Mouse (Mus musculus) liver, embryonic 14.5 days (tissue): ENCODE data around the gene Atp6v1b1. TPM values are rescaled to one million over a fixed set of nuclear protein-coding genes. Genes with fewer than 3 reads are reported as not detected.

Experiments used
- ATAC-seq: fragments of 200-750 bp; cut with Nextera tagmentation; 2 replicates; pipeline ENCODE4 v1.8.0; 2017; ENCODE audit warnings: moderate number of reproducible peaks, mild to moderate bottlenecking, moderate library complexity; ENCODE audit not compliant: insufficient read depth
- DNase-seq, 3 experiments: peaks; one replicate each; pipeline ENCODE4 v3.0.0-alpha.2; 2012 to 2013; ENCODE audit warnings: low read depth in 3 of 3, low spot score in 3 of 3
- H3K27ac ChIP-seq: fragments of 300-500 bp; sonication (generic); 2 replicates; pipeline ENCODE4 v1.5.1; 2014; ENCODE audit warnings: moderate library complexity, mild to moderate bottlenecking, control low read depth, inconsistent platforms
- H3K27me3 ChIP-seq: fragments of 300-500 bp; sonication (generic); 2 replicates; pipeline ENCODE4 v1.6.1; 2014; ENCODE audit warnings: mild to moderate bottlenecking, low read length, moderate library complexity; ENCODE audit not compliant: control insufficient read depth, insufficient read depth
- H3K36me3 ChIP-seq: fragments of 300-500 bp; sonication (generic); replicated peaks from 2 replicates; pipeline ENCODE4 v1.6.1; 2014; ENCODE audit warnings: low read depth; ENCODE audit not compliant: control insufficient read depth, insufficient read depth
- H3K4me1 ChIP-seq, 2 experiments: fragments of 200-500 bp in 1 of 2; fragments of 300-500 bp in 1 of 2; sonication (generic) in 1 of 2; replicated peaks; 2 replicates each; pipeline ENCODE4 v1.6.1; 2012 to 2014; ENCODE audit warnings: antibody characterized with exemption in 1 of 2, inconsistent platforms in 1 of 2, low read length in 1 of 2; ENCODE audit not compliant: control insufficient read depth in 2 of 2, insufficient read depth in 2 of 2
- H3K4me2 ChIP-seq: fragments of 300-500 bp; sonication (generic); 2 replicates; pipeline ENCODE4 v1.6.1; 2014; ENCODE audit warnings: low read depth, mild to moderate bottlenecking, control low read depth, moderate library complexity
- H3K4me3 ChIP-seq, 2 experiments: fragments of 200-500 bp in 1 of 2; fragments of 300-500 bp in 1 of 2; sonication (generic) in 1 of 2; 2 replicates each; pipeline ENCODE4 v1.5.1; 2012 to 2014; ENCODE audit warnings: low read depth in 2 of 2, low read length in 2 of 2, mild to moderate bottlenecking in 2 of 2, control low read depth in 1 of 2, inconsistent platforms in 1 of 2, moderate library complexity in 1 of 2; ENCODE audit not compliant: insufficient read depth in 1 of 2
- H3K9ac ChIP-seq: fragments of 300-500 bp; sonication (generic); replicated peaks from 2 replicates; pipeline ENCODE4 v1.6.1; 2014; ENCODE audit warnings: mild to moderate bottlenecking, control low read depth, moderate library complexity
- H3K9me3 ChIP-seq: fragments of 300-500 bp; sonication (generic); 2 replicates; pipeline ENCODE4 v1.6.1; 2016; ENCODE audit warnings: low read length, mixed read lengths; ENCODE audit not compliant: control insufficient read depth
- CTCF ChIP-seq: IDR thresholded peaks from 2 replicates; pipeline ENCODE4 v1.5.1; 2016; ENCODE audit warnings: antibody characterized with exemption, low read depth, control low read depth
- EP300 ChIP-seq: IDR thresholded peaks from 2 replicates; pipeline ENCODE4 v1.6.1; 2016; ENCODE audit warnings: antibody characterized with exemption, low read depth
- WGBS: fragments of 180-500 bp; shearing (Covaris S2); extraction: QIAGEN DNeasy Blood & Tissue Kit; methylation state at CpG from one replicate; pipeline ENCODE4 v1.1.7; 2014; ENCODE audit not compliant: insufficient replicate concordance; 5-methylcytosine and 5-hydroxymethylcytosine counted together
- polyA plus RNA-seq, 2 experiments: library from polyadenylated mRNA; depleted of rRNA in 1 of 2; stranded (reverse) in 1 of 2; unstranded in 1 of 2; fragments of >200 nt; fragmentation: Nextera tagmentation in 1 of 2; extraction: Ambion mirVana in 1 of 2; gene quantifications; 2 replicates each; pipeline versions ENCODE4 v1.2.1 to v1.2.3; 2012 to 2014

Atp6v1b1 gene
- polyA plus RNA-seq, 2 experiments: 0.02 TPM; not detected in 1

DNA sequence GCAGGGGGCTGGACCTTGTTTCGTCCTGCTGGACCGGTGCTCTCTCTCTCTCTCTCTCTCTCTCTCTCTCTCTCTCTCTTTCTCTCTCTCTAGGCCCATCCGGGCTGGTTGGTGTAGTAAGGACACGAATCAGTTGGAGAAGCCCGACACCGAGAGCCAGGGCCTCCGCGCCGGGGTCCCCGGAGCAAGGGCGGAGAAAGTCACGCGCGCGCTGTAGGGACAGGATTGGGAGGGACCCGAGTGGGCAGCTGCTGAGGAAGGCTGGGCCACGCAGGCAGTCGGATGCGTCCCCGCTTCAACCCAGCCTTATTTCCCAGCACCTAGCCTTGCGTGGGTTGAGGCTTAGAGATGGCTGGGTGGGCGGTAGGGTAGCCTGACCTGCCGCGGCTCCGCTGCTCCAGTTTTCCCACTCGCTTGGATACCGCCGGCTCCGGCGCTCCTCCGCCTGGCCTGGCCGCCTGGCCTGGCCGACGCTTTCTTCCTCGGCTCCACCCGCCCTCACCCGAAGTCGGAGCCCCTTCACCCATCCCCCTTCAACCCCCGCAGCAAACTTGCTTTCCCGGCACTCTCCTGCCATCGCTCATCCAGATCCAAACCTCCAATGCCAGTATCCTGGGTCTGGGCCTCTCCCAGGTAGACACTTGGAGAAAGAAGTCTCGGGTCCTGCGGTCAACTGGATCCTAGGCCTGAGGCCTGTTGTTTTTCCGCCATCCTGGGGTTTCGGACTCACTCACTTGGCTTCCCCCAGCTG lies 30.9 kb upstream of the Atp6v1b1 start:
- Histone ChIP-seq H3K4me1 (no peaks in the 10 kb centered on the region), H3K9ac (no peak overlapping the region), H3K9me3 (no peaks in the 10 kb centered on the region), H3K27me3 (peaks cover 100% of the 10 kb centered on the region), H3K27ac (no peak overlapping the region), H3K4me2 (no peak overlapping the region), H3K36me3 (no peaks in the 10 kb centered on the region), H3K4me3 (no peak overlapping the region)
- TF ChIP-seq EP300: no peak
- TF ChIP-seq CTCF: no peak
- DNase-seq: no peak
- ATAC-seq: no peak
- 9% methylated on average over 44 of the region's 45 CpGs for WGBS

DNA sequence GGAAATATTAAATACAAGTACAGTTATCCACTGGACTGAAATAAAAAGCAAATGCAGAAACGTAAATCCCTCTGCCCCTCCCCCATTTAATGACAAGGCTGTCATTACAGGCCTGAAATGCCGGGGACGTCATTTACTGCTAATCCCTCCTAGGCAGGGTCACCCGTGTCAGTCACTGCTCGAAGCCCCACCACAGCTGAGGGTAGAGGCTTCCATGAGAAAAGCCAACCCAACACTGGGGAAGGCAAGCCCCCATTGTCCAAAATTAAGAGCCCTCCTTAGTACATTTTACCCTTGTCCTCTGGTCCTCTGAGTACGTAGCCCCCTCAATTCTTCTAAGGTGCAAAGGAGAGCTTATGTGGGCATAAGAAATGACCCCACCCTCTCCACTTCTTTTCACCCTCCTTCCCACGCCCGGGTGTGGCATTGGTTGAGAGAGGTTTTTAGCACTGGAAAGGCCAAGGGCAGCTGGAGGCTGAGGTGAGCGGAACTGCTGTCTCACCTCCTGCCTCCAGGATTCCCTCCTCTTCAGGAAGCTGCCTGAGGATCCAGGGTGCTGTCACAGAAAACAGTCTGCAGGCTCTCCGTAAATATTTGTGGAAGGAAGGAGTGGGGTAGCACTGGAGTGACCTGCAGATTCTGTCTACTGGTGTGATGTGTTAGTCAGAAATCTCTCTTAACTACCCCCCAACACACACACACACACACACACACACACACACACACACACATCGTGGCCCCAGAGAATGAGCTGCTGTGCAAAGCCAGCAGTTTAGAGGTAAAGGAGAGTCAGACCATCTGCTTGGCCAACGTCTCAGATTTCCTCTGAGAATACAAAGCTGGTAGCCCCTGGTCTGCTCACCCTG lies 29.3 kb upstream of the Atp6v1b1 start:
- Histone ChIP-seq H3K4me1 (no peaks in the 10 kb centered on the region), H3K9me3 (no peaks in the 10 kb centered on the region), H3K27me3 (peaks cover 100% of the 10 kb centered on the region), H3K4me2 (no peak overlapping the region), H3K9ac (no peak overlapping the region), H3K36me3 (no peaks in the 10 kb centered on the region), H3K27ac (no peak overlapping the region), H3K4me3 (no peak overlapping the region)
- TF ChIP-seq EP300 (no peak), CTCF (no peak)
- DNase-seq (no peak), ATAC-seq (no peak)
- WGBS: 5% methylated on average over 12 of the region's 12 CpGs

DNA sequence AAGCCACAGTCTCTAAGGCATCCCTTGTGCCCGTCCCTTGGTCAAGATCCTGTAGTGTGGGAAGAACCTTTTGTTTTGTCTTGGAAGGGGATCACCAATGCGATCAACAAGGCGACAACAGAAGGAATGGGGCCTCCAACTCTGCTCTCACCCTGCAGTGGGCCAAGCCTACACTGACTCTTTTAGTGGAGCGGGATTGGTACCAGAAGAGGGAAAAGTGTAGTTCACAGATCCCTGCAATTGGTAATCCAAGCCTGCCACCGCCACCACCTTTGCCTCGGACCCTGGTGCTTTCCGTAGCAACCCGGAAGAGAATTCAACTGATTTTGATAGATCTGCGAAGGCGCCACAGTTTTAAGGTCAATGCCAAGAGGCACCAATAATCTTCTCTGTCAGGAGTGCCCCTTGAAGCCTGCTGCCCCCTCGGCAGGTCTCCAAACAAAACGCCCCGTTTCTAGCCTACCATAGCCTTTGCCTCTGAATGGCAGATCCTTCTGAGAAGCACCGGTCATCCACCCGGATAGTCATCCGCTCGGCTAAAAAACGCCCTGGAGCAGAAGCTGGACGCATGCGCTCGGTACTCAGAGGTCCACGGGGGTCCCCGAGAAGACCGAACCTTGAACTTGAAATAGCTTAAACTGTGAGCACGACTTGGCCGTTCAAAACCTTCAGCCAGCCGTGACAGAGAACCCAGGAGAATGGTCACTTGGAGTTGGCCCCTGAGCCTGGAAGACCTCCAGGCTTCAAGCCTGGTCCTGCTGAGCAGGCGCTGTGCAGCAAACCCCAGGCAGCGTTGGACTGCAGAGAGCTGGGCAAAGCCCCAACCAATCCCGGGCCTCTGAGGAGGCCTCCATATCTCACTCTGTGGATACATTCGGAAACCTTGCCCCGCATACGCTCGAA lies 28.3 kb upstream of the Atp6v1b1 start:
- Histone ChIP-seq H3K4me2 (no peak overlapping the region), H3K4me1 (no peaks in the 10 kb centered on the region), H3K9me3 (no peaks in the 10 kb centered on the region), H3K36me3 (no peaks in the 10 kb centered on the region), H3K27me3 (peaks cover 94% of the 10 kb centered on the region), H3K4me3 (no peak overlapping the region), H3K27ac (no peak overlapping the region), H3K9ac (no peak overlapping the region)
- TF ChIP-seq EP300 (no peak), CTCF (no peak)
- no peak for DNase-seq
- 3% methylated on average over 34 of the region's 34 CpGs for WGBS
- ATAC-seq: no peak

DNA sequence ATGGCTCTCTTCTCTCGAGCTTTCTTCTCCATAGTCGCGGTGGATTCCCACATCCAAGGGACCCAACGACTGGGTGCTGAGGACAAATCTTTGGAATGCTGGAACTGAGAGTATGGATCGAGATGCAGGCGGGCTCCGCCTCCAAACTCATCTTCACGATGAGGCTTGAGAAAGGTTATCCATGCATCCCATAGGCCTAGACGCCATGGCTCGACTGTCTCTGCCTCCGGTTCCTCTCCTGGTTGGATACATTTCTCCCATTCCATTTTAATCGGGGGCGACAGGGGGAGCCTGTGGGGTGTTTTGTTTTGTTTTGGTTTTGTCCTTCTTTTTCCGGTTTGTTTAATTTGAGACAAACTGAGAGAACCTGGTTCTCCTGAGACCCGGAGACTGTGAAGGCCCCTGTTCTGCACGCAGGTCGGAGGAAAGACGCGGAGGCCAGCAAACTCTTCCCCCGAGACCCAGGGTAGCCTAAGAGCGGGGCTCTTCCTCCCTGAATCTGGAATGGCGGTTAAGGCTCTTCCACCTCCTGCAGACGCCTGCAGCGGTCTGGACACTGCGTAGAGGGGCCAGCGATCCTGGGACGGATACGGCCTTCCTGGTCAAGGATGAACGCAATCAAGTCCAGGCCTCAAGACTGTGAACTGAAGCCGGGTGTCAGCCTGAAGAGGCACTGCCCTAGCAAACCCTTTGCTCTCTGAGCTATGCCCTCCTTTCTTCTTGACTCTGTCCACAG lies 27.2 kb upstream of the Atp6v1b1 start:
- H3K4me1 ChIP-seq: no peaks in the 10 kb centered on the region
- no peak for DNase-seq
- ATAC-seq: no peak
- H3K9ac ChIP-seq: no peak overlapping the region
- H3K36me3 ChIP-seq: no peaks in the 10 kb centered on the region
- H3K27ac ChIP-seq: no peak overlapping the region
- H3K4me3 ChIP-seq: no peak overlapping the region
- H3K4me2 ChIP-seq: no peak overlapping the region
- TF ChIP-seq CTCF (no peak), EP300 (no peak)
- no peaks in the 10 kb centered on the region for H3K9me3 ChIP-seq
- whole genome bisulfite sequencing: 3% methylated on average over 30 of the region's 30 CpGs
- H3K27me3 ChIP-seq: peaks cover 82% of the 10 kb centered on the region
